Mouse (Mus musculus): ENCODE results near the gene Haghl.
A peak's percentile ranks its signal among the peaks of the same experiment; 100 is the strongest.

Haghl gene

GRCm38 (mm10) chr17:25738861-25739260, 46.6 kb downstream of the Haghl start:
- DNase-seq: no peak

GRCm38 (mm10) chr17:25735745-25736144, 49.7 kb downstream of the Haghl start, which contains the start of gene Mslnl:
Mslnl (plus strand) TSS chr17:25736042.
- DNase-seq: no peak

GRCm38 (mm10) chr17:25735246-25735645, 50.2 kb downstream of the Haghl start:
- DNase-seq: no peak

GRCm38 (mm10) chr17:25732082-25732481, 53.4 kb downstream of the Haghl start:
- DNase-seq: peak; percentile 76

Data from cerebellum, adult 11-12 months (tissue).